Mouse (Mus musculus) heart, embryonic 13.5 days (tissue): Measurements from ENCODE around the gene Kirrel. TPM values are rescaled to one million over a fixed set of nuclear protein-coding genes. Genes with fewer than 3 reads are reported as not detected.

Source experiments
- ATAC-seq: fragments of 200-750 bp; cut with Nextera tagmentation; 2 replicates; pipeline ENCODE4 v1.8.0; 2017; ENCODE audit warnings: moderate TSS enrichment; ENCODE audit not compliant: insufficient number of reproducible peaks, low FRiP score, low TSS enrichment; ENCODE audit errors: extremely low read depth
- H3K27ac ChIP-seq: fragments of 300-500 bp; sonication (generic); replicated peaks from 2 replicates; pipeline ENCODE4 v1.5.1; 2015; ENCODE audit warnings: moderate library complexity, mild to moderate bottlenecking, inconsistent platforms
- H3K27me3 ChIP-seq: fragments of 300-500 bp; sonication (generic); replicated peaks from 2 replicates; pipeline ENCODE4 v1.6.1; 2015; ENCODE audit warnings: mild to moderate bottlenecking, inconsistent platforms
- H3K36me3 ChIP-seq: fragments of 300-500 bp; sonication (generic); 2 replicates; pipeline ENCODE4 v1.6.1; 2015; ENCODE audit warnings: mild to moderate bottlenecking, inconsistent platforms
- H3K4me1 ChIP-seq: fragments of 300-500 bp; sonication (generic); 2 replicates; pipeline ENCODE4 v1.6.1; 2015; ENCODE audit warnings: inconsistent platforms
- H3K4me2 ChIP-seq: fragments of 300-500 bp; sonication (generic); 2 replicates; pipeline ENCODE4 v1.6.1; 2015; ENCODE audit warnings: inconsistent platforms, mild to moderate bottlenecking, moderate library complexity
- H3K4me3 ChIP-seq: fragments of 300-500 bp; sonication (generic); 2 replicates; pipeline ENCODE4 v1.5.1; 2015; ENCODE audit warnings: moderate library complexity, mild to moderate bottlenecking, inconsistent platforms
- H3K9ac ChIP-seq: fragments of 300-500 bp; sonication (generic); 2 replicates; pipeline ENCODE4 v1.6.1; 2015; ENCODE audit warnings: inconsistent platforms, mild to moderate bottlenecking, moderate library complexity
- H3K9me3 ChIP-seq: fragments of 300-500 bp; sonication (generic); 2 replicates; pipeline ENCODE4 v1.6.1; 2016; ENCODE audit warnings: inconsistent platforms
- WGBS: fragments of 180-500 bp; shearing (Covaris S2); methylation state at CpG from one replicate; pipeline ENCODE4 v1.1.7; 2015; ENCODE audit warnings: mixed read lengths; 5-methylcytosine and 5-hydroxymethylcytosine counted together
- polyA plus RNA-seq: library from polyadenylated mRNA; unstranded; fragments of >200 nt; fragmentation: Nextera tagmentation; extraction: Ambion mirVana; gene quantifications from 2 replicates; pipeline ENCODE4 v1.2.1, GENCODE M21; 2015

The Kirrel gene
- polyA plus RNA-seq, 1 experiment from 2014 or later, result 15.4 TPM

DNA sequence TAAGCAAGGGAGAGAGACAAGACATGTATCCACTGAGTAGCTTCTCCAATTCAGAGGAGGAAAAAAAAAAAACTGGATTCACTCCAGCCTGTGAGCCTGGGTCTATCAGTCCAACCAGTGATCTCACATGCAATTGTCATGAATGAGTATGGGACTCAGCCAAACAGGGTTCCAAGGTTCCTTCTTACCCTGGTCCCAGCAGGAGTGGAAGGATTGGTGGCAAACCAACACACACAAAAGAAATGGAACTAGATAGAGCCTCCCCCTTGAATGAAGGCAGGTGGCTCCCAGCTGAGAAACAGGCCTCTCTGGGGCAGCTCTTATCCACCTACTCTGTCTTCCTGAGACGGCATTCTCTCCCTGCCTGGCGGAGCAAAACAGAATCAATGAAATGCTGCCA, 21.5 kb downstream of the Kirrel start:
- H3K4me2 ChIP-seq, result no peak overlapping the region
- H3K9ac ChIP-seq, result peak overlapping the region; percentile 63; the same call in 1 of the 2 replicates
- WGBS, result 16% methylated on average over 2 of the region's 2 CpGs
- no peaks in the 10 kb centered on the region for H3K27me3 ChIP-seq
- H3K27ac ChIP-seq, result peak overlapping the region; percentile 99
- no peak overlapping the region for H3K4me3 ChIP-seq
- no peaks in the 10 kb centered on the region; the same call in 1 of the 2 replicates for H3K36me3 ChIP-seq
- H3K4me1 ChIP-seq, result peaks cover 93% of the 10 kb centered on the region
- ATAC-seq, result no peak
- no peaks in the 10 kb centered on the region for H3K9me3 ChIP-seq

DNA sequence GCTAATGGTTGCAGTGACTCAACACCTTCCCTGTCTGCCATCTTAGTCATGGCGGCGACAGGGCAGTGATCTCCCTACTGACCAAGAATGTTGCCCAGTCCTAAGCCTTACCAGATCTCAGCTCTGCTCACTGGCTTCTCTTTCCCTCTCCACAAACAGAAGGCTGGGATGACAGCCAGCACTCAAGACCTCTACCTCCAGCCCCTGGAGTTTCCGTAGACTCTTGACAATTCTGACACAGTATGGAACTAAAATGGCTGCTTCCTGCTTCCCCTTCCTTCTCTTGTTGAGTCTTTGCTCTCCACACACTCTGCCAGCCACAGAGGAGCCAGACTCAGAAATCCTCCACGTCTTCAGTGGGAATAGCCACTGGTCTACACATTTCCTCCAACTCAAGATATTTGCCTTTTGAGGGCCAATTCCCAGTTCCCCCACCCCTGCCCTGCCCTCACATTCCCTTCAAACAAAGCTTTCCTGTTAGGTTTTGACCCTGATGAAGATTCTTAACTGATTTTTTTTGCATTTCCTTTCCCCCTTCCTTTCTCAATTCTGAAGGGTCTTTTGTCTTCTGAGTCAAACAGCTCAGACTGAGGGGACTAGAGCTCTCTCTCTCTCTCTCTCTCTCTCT, 22.3 kb downstream of the Kirrel start:
- ATAC-seq, result 0 out of 2 replicates have a peak, but pooled peaks have one; percentile 11
- 56% methylated on average over 4 of the region's 4 CpGs for WGBS
- peaks cover 88% of the 10 kb centered on the region for H3K4me1 ChIP-seq

DNA sequence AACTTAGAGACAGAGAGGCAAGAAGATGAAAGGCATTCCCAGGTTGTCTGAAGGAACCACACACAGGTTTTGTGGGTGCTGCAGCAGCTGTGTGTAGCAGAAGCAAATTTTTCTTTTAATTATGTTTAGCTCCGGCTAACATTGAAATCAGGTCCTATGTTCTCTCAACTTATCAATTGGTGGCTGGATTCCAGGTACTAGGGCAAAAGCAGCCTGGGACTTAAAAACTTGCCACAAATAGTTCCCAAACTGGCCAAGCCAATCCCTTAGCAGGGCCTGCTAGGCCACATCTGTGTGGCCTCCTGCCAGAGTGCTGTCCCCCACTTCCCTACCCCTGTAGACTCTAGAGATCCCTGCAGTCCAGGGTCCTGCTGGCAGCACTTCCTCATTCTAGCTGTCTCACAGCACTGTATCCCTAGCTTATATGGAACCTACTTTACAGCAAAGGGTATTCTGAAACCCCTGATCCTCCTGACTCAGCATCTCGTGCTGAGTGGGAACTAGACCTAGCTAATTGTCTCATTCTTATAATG, 23.2 kb downstream of the Kirrel start:
- H3K27ac ChIP-seq, result peak overlapping the region; percentile 99
- H3K4me1 ChIP-seq, result peaks cover 80% of the 10 kb centered on the region
- H3K36me3 ChIP-seq, result peaks cover 8% of the 10 kb centered on the region
- no peak for ATAC-seq
- no peaks in the 10 kb centered on the region for H3K9me3 ChIP-seq
- no peaks in the 10 kb centered on the region for H3K27me3 ChIP-seq
- H3K9ac ChIP-seq, result peak overlapping the region; percentile 69
- no peak overlapping the region for H3K4me3 ChIP-seq
- peak overlapping the region; percentile 51 for H3K4me2 ChIP-seq
- 47% methylated on average over 2 of the region's 2 CpGs for WGBS

More for the DNA sequence above, 22.3 kb downstream of the Kirrel start:
- peak overlapping the region; percentile 99 for H3K27ac ChIP-seq
- no peak overlapping the region for H3K4me3 ChIP-seq
- no peaks in the 10 kb centered on the region for H3K27me3 ChIP-seq
- no peaks in the 10 kb centered on the region for H3K9me3 ChIP-seq
- H3K36me3 ChIP-seq, result peaks cover 2% of the 10 kb centered on the region
- no peak overlapping the region for H3K4me2 ChIP-seq
- 0 out of 2 replicates have a peak overlapping the region, but pooled peaks have one; percentile 40 for H3K9ac ChIP-seq

DNA sequence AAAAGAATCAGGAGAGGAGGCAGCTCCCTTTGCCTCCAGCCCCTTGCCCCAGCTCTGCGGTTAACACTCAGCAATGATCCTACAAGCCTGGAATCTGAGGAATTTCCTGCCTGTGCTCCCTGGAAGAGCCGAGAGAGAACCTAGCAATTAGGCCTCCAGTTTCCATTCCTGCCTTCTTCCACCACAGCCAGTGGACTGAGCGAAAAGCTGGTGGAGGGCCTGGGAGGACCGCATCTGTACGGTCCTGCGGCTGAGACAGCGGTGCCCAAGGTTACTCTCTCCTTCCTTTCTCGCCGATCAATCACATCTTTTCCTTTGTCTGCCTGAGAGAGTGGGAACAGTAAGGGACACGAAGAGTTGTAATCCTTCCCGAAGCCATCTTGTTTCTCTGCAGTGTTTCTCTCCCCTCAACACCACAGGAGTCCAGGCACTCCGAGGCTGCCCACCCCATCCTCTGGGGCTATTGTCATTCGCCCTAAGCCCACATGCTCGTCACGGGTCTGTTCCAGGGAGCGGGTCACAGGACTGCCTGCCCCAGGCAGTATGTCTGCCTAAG, 23.8 kb downstream of the Kirrel start:
- ATAC-seq, result 0 out of 2 replicates have a peak, but pooled peaks have one; percentile 29
- peak overlapping the region; percentile 69 for H3K9ac ChIP-seq
- 5% methylated on average over 16 of the region's 16 CpGs for WGBS
- peak overlapping the region; percentile 99 for H3K27ac ChIP-seq
- H3K4me2 ChIP-seq, result peak overlapping the region; percentile 51
- H3K36me3 ChIP-seq, result peaks cover 12% of the 10 kb centered on the region
- no peaks in the 10 kb centered on the region for H3K27me3 ChIP-seq
- peak overlapping the region; percentile 8; the same call in 1 of the 2 replicates for H3K4me3 ChIP-seq
- H3K9me3 ChIP-seq, result no peaks in the 10 kb centered on the region
- peaks cover 79% of the 10 kb centered on the region for H3K4me1 ChIP-seq

DNA sequence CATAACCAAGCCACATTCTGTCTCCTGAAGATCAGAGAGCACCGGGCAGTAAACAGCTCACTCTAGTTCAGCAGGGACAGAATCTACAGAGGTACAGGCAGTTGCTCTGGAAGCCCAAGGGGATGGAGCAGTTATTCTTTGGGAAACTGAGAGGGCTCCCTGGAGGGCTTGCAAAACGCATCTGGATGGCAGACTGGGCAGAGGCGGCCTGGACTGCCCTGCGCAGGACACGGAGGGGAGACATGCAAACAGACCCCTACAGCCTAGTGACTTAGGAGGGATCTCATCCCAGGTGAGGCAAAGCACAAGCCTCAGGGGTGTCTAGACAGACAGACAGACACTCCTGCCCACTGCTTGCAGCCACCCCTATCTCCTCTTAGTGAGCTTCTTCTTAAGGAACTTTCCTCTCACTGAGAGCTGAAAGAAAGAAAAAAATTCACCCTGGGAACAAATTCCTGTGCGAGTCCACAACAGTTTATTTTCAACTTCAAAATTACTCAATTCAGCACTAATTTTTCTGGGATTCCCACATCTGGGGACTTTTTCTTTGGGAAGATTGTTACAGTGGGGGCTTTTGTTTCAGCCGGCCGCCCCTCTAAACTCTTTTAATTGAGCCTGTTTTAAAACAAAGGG, 24.4 kb downstream of the Kirrel start:
- 11% methylated on average over 8 of the region's 8 CpGs for WGBS
- H3K4me1 ChIP-seq, result peaks cover 79% of the 10 kb centered on the region
- no peak for ATAC-seq
- peak overlapping the region; percentile 8; the same call in 1 of the 2 replicates for H3K4me3 ChIP-seq
- peaks cover 14% of the 10 kb centered on the region for H3K36me3 ChIP-seq
- H3K27me3 ChIP-seq, result no peaks in the 10 kb centered on the region
- H3K9me3 ChIP-seq, result no peaks in the 10 kb centered on the region
- peak overlapping the region; percentile 99 for H3K27ac ChIP-seq
- H3K9ac ChIP-seq, result peak overlapping the region; percentile 69
- H3K4me2 ChIP-seq, result peak overlapping the region; percentile 51

DNA sequence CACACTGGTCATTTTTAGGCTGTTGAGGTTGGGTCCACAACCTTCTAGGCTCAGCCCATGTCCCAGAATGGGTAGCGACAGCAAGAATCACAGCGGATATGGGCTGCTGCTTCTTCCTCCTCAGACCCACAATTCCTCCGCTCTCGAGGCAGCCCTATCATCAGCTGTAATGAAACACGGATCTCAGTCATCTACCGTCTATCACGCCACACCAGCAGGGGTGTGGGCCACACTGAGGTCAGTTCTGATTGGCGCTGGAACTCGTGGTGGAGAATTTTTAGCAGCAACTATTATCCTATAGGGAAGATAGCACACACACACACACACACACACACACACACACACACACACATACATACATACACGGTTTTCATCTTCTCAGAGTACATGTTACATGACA, 25.1 kb downstream of the Kirrel start:
- 0 out of 2 replicates have a peak overlapping the region, but pooled peaks have one; percentile 69 for H3K9ac ChIP-seq
- 32% methylated on average over 10 of the region's 10 CpGs for WGBS
- H3K4me1 ChIP-seq, result peaks cover 79% of the 10 kb centered on the region

DNA sequence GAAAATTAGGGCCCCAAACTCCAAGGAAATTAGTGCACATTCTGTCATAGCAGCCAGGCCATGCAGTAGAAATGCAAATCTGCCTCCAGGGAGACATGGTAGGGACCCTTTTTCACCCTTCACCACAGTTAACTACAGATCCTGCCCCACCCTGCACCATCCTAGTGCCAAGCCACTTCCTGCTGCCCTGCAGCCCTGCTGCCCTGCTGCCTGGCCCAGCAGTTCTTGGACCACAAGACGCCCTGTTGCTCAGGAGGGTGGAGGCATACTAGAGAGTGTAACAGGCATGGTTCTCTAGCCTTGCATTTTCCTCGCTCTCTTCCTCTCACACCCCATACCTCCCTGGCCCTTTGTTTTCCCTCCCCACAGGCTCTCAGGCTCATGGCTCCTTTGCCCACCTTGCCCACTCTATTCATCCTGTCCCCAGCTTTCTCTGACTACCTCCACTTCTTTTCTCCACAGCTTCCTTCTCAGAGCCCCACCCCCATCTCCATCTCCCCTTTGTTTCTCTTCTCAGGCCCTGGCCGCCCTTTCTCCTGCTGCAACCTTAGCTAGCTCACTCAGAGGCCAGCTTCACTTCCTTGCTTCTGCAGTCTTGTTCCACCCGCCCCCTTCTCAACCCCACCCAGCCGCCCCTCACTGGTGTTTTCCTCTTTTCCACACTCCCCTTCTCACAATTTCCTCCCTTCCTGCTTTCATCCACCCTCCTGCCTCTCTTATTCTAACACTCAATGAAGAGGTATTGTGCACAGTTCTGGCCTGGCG, 29.9 kb downstream of the Kirrel start:
- Histone ChIP-seq H3K4me2 (no peak overlapping the region), H3K9ac (peak overlapping the region; percentile 56), H3K9me3 (no peaks in the 10 kb centered on the region), H3K27me3 (no peaks in the 10 kb centered on the region), H3K4me1 (peaks cover 62% of the 10 kb centered on the region), H3K4me3 (no peak overlapping the region), H3K36me3 (peaks cover 34% of the 10 kb centered on the region), H3K27ac (peak overlapping the region; percentile 72)
- 55% methylated on average over 6 of the region's 6 CpGs for WGBS
- ATAC-seq, result no peak

More for the DNA sequence above, 25.1 kb downstream of the Kirrel start:
- Histone ChIP-seq H3K4me2 (no peak overlapping the region), H3K27ac (peak overlapping the region; percentile 99), H3K27me3 (no peaks in the 10 kb centered on the region), H3K4me3 (no peak overlapping the region), H3K36me3 (peaks cover 15% of the 10 kb centered on the region), H3K9me3 (no peaks in the 10 kb centered on the region)
- no peak for ATAC-seq

DNA sequence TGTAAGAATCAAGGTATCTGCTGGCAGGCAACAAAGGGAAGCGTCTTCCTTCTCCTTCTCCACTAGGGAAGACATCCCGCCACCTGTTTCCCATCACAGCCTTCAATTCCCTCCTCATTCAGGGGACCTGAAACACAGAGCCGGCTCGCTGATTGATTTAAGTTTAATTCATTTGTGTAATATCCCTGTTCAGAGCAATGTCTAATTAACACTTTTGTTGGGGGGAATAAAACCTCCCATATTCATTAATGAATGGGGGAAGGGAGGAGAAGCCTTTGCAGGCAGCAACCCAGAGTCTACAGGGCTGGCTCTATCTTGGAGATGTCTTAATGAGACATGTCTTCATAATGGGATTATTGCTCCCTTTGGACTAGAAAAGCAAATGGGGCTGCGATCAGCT, 34.3 kb downstream of the Kirrel start:
- no peak overlapping the region for H3K4me3 ChIP-seq
- no peaks in the 10 kb centered on the region for H3K27me3 ChIP-seq
- H3K27ac ChIP-seq, result no peak overlapping the region
- H3K9ac ChIP-seq, result no peak overlapping the region
- peaks cover 58% of the 10 kb centered on the region for H3K4me1 ChIP-seq
- WGBS, result 83% methylated on average over 5 of the region's 5 CpGs
- H3K4me2 ChIP-seq, result no peak overlapping the region
- ATAC-seq, result no peak
- H3K9me3 ChIP-seq, result no peaks in the 10 kb centered on the region
- peaks cover 61% of the 10 kb centered on the region for H3K36me3 ChIP-seq

DNA sequence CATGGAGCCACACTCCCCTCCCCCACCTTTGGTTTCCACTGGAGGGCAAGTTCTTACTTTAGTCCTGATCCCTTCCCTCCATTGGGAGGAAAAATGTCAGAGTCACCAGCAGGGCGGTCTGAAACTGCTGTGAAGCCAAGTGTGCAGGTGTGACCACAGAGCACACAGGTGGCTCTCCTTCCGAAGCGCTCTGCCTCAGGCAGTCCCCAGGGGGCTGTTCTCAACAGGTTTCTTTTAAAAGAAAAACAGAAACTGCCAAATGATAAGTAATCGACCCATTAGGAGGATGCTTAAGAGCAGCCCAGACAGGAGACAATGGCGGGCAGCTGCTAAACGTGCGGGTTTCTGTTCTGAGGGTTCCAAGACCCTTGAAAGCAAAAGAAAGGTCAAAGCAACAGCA, 37.8 kb downstream of the Kirrel start:
- Histone ChIP-seq H3K9ac (no peak overlapping the region), H3K9me3 (no peaks in the 10 kb centered on the region), H3K27me3 (no peaks in the 10 kb centered on the region), H3K4me1 (peaks cover 60% of the 10 kb centered on the region), H3K27ac (no peak overlapping the region), H3K4me3 (no peak overlapping the region), H3K36me3 (peaks cover 70% of the 10 kb centered on the region), H3K4me2 (no peak overlapping the region)
- 65% methylated on average over 7 of the region's 7 CpGs for WGBS
- ATAC-seq, result no peak

DNA sequence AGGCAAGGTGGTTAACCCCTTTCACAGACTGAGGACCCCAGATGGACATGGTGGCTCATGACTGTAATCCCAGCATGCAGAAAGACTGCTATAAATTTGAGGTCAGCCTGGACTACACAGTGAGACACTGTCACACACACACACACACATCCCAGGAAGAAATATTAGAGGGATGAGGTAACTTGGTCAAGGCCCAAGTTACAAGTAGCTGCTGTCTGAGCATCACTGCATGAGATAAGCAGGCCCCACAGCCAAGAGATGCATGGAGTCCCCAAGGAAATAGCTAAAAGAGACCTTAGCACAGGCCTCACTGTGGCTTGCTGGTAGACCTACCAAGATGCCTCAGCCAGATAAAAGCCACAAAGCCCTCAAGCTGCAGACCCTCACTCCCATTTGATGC, 39.6 kb downstream of the Kirrel start:
- H3K4me3 ChIP-seq, result no peak overlapping the region
- no peak overlapping the region; the same call in 1 of the 2 replicates for H3K27ac ChIP-seq
- no peaks in the 10 kb centered on the region for H3K9me3 ChIP-seq
- peaks cover 58% of the 10 kb centered on the region for H3K4me1 ChIP-seq
- H3K4me2 ChIP-seq, result no peak overlapping the region
- no peak overlapping the region for H3K9ac ChIP-seq
- no peaks in the 10 kb centered on the region for H3K27me3 ChIP-seq
- ATAC-seq, result no peak
- peaks cover 59% of the 10 kb centered on the region for H3K36me3 ChIP-seq
